Mouse (Mus musculus): Measurements from ENCODE around the gene Lrfn2.

The Lrfn2 gene

GRCm38 (mm10) chr17:49033686-49034250 lies 101.6 kb downstream of the Lrfn2 start:
- no peak for DNase-seq (ENCODE audit: low spot score)

DNA sequence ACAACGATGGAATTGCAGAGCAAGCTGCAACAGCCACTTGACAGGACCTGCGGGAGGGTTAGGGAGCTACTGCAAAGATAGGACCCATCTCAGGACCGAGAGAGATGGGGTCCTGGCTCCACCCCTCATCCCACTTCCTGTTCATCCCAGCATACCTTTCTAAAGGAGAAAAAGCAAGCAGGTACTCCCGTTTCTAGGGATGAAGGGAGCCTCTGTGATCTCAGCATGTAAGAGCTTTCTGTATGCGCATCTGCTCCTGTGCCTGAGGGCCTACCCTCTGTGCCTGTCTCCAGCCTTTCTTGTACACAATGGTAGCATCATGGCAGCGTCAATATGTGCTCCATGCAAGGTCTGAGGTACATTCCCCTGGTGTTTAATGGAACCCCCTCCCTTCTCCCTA lies 102.9 kb downstream of the Lrfn2 start:
- no peak for DNase-seq (ENCODE audit: low spot score)

DNA sequence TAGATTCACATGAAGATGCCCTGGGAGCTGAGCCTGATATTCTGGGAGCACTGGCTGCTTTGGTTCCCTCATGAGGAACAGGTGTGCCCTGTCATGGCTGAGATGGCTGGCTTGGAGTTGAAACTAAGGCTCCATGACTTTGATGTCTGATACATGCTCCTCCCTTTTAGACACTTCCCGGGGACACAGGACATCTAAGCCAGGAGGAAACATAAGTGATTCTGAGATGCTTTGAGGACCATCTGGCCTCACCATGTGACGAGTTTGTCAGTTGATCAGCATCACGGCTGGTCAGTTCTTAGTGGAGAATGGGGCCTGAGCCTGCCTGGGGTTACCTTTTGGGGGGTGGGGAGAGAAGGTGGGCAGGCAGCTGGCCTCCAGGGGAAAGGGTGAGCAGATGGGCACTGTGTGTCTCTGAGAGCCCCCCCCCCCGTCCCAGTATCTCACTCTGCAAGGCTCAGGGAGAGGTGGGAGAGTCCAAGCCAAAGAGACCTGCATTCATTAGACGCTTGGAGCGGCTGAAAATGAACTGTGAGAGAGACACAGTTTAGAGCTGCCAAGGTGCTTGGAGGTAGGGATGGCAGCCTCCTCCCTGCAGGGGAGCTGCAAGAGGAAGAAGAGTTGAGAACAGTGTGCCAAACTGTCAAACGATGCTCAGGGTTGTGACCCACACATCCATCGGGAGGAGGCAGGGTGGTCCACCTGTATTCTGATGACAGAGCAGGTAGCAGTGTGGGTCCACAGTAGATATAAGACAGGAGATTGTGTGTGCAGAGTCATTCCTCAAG lies 105.2 kb downstream of the Lrfn2 start:
- no peak for DNase-seq (ENCODE audit: low spot score)

GRCm38 (mm10) chr17:49043806-49044640 lies 111.8 kb downstream of the Lrfn2 start:
- DNase-seq (ENCODE audit: low spot score), result no peak

- DNase-seq (ENCODE audit: low spot score), result no peak
Measured at GRCm38 (mm10) chr17:49047921-49048320, 115.7 kb downstream of the Lrfn2 start.

DNA sequence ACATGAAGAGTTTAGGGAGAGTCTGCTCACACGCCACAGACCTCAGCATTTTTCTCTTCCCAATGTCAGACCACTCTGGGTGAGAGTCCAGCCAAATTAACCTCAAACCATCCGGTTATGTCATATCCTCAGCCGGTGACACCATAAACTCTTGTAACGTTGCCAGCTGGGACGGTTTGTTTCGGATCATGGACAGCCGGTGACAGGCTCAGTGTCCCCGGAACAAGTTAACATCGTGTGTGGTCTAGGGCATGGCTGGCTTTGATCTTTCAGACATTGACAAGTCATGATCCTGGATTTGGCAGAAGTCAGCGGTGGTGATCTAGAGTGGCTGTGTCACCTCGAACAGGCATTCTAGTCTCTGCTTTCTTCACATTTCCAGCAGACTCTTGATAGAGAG lies 119.1 kb downstream of the Lrfn2 start:
- DNase-seq (ENCODE audit: low spot score), result no peak

GRCm38 (mm10) chr17:49061141-49061540 lies 129.0 kb downstream of the Lrfn2 start:
- DNase-seq (ENCODE audit: low spot score), result no peak

DNA sequence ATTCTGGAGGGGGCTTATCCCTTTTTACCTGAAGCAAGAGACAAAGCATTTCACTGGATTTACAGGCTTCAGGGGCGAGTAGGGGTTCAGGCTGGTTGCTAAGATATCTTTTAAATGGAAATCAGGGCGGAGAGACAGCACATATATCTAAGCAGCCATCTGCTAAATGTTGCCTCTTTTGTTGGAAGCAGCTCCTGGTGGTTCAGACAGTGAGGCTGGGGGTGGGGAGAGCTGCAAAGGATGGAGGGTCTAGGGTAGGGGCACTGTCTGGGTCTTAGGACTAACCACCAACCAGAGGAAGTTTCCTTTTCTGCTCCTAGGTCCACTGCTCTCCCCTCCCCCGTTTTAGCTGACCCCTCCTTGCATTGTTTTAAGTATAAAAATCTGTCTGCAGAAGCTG lies 131.6 kb downstream of the Lrfn2 start:
- no peak for DNase-seq (ENCODE audit: low spot score)

GRCm38 (mm10) chr17:49064526-49064925 lies 132.3 kb downstream of the Lrfn2 start:
- no peak for DNase-seq (ENCODE audit: low spot score)

- DNase-seq (ENCODE audit: low spot score), result no peak
Measured at GRCm38 (mm10) chr17:49065050-49065449, 132.9 kb downstream of the Lrfn2 start.

- DNase-seq (ENCODE audit: low spot score), result no peak
Measured at GRCm38 (mm10) chr17:49066748-49067147, 134.6 kb downstream of the Lrfn2 start.

DNA sequence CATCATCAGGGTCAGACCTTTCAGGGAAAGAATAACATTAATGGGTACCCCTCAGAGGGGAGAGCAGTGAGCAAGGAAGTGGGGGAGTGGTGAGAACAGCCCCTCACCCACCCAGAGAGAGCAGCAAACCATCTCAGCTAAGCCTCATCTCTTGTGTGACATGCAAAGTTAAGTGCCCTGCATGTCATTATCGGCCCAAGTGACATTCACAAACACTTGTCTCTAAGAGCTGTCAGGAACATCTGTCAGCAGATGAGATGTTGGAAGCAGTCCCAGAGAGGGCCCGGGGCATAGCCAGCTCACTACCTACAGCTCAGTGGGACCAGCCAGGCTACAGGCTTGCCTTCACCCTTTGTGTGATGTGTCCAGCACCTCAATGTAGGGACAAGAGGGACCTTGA lies 146.0 kb downstream of the Lrfn2 start:
- no peak for DNase-seq (ENCODE audit: low spot score)

- no peak for DNase-seq (ENCODE audit: low spot score)
Measured at GRCm38 (mm10) chr17:49079647-49080046, 147.5 kb downstream of the Lrfn2 start.

DNA sequence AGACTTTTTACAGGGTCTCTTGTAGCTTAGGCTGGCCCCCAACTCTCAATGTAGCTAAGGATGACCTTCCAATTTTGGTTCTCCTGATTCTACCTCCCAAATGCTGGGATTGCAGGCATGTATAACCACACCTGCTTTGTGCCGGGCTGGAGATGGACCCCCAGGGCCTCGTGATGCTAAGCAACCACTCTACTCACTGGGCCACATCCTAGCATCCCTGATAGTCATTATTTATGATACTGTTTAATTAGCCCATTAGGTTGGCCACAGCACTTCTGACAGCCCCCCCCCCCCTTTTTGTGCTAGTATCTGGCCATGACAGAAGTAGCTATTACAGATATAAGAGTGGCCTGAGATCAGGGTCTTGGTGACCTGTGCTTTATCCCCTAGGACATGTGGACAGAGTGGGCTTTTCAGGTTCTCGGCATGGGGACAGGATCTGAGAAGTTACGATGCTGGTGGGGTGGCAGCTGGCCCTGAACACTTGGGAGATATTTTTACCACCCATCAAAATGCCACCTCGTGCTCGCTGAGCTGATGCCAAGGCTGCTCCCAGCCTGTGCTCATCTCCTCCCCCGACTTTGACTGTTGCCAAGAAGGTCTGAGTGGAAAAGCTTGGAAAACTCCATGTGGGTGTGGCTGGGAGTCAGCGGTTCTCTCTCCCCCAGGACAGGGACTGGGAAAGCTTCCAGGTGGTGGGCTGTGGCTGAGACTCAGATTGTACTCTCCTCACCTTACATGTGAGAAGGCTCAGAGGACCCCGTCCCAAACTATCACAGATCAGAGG lies 151.6 kb downstream of the Lrfn2 start:
- peak; percentile 42 for DNase-seq (ENCODE audit: low spot score)

GRCm38 (mm10) chr17:49085111-49085510 lies 152.9 kb downstream of the Lrfn2 start:
- DNase-seq (ENCODE audit: low spot score), result no peak

DNA sequence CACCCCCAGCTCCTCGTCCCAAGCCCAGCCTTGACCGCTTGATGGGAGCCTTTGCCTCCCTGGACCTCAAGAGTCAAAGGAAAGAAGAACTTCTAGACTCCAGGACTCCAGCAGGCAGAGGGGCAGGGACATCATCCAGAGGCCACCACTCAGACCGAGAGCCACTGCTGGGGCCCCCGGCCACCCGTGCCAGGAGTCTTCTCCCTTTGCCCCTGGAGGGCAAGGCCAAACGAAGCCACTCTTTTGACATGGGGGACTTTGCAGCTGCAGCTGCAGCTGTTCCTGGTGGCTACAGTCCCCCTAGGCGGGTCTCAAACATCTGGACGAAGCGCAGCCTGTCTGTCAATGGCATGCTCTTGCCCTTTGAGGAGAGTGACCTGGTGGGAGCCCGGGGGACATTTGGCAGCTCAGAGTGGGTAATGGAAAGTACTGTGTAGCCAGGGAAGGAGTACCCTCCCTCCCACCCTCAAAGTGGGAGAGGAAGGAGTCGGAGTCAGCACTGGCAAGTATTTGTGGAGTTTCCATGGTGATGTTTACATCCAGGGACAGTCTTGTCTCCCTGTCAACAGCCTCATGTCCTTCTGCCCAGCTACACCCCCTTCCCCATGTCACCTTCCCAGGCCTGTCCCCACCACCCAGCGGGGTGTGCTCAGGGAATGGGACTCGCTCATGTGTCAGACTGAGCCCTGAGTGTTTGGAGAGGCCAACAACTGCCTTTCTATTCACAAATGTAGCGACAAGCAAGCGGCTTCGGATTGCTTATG lies 164.8 kb downstream of the Lrfn2 start:
- DNase-seq (ENCODE audit: low spot score), result no peak

GRCm38 (mm10) chr17:49111399-49111798 lies 179.2 kb downstream of the Lrfn2 start:
- no peak for DNase-seq (ENCODE audit: low spot score)

DNA sequence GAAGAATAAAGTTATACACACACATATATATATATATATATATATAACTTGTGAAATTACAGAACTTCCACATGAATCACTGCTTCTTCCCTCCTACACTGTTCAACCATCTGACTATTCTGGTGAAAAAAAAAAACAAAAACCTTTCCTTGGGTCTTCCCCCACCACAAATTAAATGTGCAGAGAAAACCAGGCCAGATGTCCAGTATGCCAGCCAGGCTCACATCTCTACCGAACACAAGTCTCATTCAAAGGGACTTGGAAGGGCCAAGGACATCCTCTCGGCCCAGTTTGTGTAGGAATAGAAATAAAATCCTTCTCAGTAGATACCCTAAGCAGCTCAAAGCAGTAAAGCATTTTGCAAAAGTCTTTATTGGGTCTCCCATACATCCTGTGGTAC lies 179.7 kb downstream of the Lrfn2 start:
- no peak for DNase-seq (ENCODE audit: low spot score)

DNA sequence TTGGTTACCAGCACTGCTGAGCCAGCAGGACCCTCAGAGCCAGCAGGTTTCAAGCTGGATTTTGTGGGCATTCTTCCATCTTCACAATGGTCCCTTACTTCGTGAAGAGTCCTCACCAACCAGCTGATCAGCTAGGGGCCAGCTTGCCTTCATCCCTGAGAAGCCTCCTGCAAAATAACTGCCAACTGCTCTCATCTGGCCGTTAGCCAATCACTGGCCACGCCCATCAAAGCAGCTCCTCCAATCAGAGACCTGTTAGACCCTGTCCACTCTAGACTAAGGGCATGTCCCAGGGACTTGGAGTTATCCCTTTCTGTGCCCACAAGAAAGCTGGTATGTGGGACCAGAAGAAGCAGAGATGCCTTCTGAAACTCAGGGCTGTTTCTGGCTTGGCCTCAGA lies 181.2 kb downstream of the Lrfn2 start:
- no peak for DNase-seq (ENCODE audit: low spot score)

DNA sequence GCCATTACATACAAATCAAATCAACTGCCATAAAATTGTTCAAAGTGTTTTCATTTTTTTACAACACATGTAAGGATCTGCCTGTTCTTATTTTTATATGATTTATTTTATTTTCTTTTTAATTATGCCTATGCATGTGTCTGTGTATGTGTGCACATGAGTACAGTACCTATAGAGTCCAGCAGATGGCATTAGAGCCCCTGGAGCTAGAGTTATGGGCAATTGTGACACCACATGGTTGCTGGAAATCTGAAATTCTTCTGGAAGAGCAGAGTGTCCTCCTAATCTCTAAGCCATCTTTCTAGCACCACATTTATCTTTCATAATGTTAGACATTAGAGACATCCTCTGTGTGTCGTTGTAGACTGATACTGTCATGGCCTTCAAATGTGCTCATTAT lies 192.0 kb downstream of the Lrfn2 start:
- DNase-seq (ENCODE audit: low spot score), result no peak

DNA sequence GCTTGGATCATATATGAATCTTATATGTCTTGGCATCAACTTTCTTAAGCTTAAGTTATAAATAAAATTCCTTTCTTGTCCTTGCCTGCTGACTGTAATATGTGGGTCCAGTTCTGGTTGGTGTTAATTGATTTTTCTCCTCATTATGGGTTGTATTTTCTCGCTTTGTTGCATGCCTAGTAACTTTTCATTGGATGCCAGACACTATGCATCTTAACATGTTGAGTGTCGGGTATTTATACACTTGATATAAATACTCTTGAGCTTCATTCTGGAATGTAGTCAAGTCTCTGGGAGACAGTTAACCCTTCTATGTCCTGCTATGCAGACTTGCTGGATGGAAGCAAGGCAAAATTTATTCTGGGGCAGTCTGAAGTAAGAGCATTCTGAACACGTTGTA lies 192.5 kb downstream of the Lrfn2 start:
- DNase-seq (ENCODE audit: low spot score), result no peak

Data from ovary, postnatal 36 days (tissue).